Mouse (Mus musculus): ENCODE measurements around the gene Zfp106.

DNA sequence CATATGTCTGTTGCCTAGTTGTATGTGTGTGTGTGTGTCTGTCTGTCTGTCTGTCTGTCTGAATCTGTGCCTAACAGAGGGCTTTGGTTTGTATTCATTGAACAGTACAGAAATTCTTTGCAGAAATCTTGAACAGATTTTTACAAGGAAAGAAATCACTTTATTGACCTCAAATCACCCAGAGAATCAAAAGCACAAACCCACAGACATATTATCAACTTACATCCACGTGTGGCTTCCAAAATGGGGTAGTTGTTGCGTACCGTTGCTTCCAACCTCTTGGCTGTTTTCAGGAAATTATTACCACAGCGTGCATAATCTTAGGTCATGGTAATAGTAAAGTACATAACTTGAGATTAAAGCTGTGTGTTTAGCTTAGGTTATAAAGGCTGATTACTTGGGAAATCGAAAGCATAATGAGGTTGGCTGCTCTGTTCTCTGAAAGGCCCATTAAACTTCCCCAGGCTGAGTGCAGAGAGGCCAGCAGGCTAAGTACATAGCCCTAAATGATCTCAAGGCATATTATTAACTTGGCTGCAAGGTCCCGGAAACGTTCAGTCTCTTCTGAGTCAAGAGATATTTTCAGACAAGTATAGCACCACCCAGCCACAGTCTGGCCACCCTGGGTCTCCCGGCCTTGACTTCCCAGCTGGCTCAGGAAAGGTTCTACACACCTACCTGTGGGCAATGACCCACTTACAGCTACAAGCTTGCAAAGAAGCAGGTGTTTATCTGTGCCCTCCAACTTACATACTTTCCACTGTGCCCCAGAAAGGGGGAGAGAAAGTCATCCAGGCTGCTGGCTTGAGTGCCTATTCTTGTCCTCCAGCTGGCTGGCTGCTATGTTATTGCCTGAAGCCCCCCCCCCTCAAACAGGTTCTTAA, 80.9 kb downstream of the Zfp106 start:
- no peak for TF ChIP-seq POLR2A (IDR thresholded peaks at IDR 0.05; ENCODE audit: low read depth, low read length)
- no peak for TF ChIP-seq CTCF (IDR thresholded peaks at IDR 0.05; ENCODE audit: extremely low read depth, insufficient read depth, insufficient read length, insufficient replicate concordance)

Data from spleen, adult 2 months (tissue).